Mouse (Mus musculus) kidney, adult 2 months (tissue): Measurements from ENCODE around the gene Maml2.

Experiments
- CTCF ChIP-seq: fragments of 200-500 bp; conservative IDR thresholded peaks from 2 replicates; pipeline ENCODE4 v1.5.1; 2011; ENCODE audit warnings: low read depth, mild to moderate bottlenecking, control low read depth, low read length, moderate library complexity, mixed read lengths; ENCODE audit not compliant: insufficient read depth, insufficient read length
- POLR2A ChIP-seq: fragments of 200-500 bp; IDR thresholded peaks from one replicate; pipeline ENCODE4 v1.6.1; 2011; ENCODE audit warnings: low read depth, low read length, control low read depth

- TF ChIP-seq CTCF = no peak
- TF ChIP-seq POLR2A = no peak
These were observed 353.3 kb downstream of the Maml2 start for GRCm38 (mm10) chr9:13651065-13651464.
